Mouse (Mus musculus) kidney, postnatal 36 days (tissue): ENCODE measurements around the gene Brix1.
A peak's percentile ranks its signal among the peaks of the same experiment; 100 is the strongest.

Source experiments
- DNase-seq, 2 experiments: peaks; one replicate each; pipeline ENCODE4 v3.0.0; 2021 to 2022; ENCODE audit warnings: mixed read lengths in 2 of 2

The Brix1 gene

DNA sequence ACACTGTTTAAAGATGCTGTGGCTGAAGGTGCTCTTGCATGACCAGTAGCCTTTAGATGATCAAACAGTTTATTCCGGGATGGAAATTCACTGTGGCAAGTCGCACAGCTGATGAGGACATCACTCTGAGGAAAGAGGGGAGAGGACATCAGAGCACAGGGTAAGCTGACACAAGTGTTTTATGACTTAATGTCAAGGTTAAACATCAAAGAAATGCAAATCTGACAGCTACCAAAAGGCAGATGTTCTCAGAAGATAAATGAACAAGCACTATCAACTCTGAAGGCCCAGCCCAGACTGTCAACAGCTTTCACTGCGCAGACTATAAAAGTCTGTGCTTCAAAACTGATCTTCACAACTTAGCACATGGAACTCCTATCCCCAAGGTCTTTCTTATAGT, 38.6 kb downstream of the Brix1 start:
- no peak for DNase-seq

GRCm38 (mm10) chr15:10442275-10442674, 43.5 kb downstream of the Brix1 start:
- DNase-seq, result no peak

- no peak for DNase-seq
Measured at GRCm38 (mm10) chr15:10441493-10441892, 44.3 kb downstream of the Brix1 start.

- peak; percentile 35 to 53 for DNase-seq
Measured at GRCm38 (mm10) chr15:10439963-10440362, 45.8 kb downstream of the Brix1 start.

DNA sequence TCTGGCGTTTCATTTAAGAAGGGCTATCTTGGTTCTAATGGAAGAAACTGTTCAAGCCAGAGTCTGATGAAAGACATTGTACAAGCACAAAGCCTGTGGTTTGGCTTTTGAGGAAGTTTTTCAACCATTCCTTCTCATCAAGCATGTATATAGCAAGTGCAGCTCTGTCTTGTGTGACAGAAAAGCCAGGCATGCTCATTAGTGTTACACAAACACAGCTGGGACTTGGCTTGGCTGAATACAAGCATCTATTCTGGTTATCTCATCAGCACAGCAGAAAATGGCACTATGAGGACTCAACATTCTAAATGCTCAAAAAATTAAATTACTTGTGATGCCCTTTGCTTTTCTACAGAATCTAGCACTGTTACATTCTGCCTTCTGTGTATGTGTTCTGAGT, 48.9 kb downstream of the Brix1 start:
- DNase-seq, result no peak

GRCm38 (mm10) chr15:10426545-10427266, 59.0 kb downstream of the Brix1 start:
- no peak for DNase-seq

GRCm38 (mm10) chr15:10426124-10426523, 59.6 kb downstream of the Brix1 start:
- DNase-seq, result no peak
